8 mouse cellular contexts compared by ENCODE assay signal in the genomic region with DNA sequence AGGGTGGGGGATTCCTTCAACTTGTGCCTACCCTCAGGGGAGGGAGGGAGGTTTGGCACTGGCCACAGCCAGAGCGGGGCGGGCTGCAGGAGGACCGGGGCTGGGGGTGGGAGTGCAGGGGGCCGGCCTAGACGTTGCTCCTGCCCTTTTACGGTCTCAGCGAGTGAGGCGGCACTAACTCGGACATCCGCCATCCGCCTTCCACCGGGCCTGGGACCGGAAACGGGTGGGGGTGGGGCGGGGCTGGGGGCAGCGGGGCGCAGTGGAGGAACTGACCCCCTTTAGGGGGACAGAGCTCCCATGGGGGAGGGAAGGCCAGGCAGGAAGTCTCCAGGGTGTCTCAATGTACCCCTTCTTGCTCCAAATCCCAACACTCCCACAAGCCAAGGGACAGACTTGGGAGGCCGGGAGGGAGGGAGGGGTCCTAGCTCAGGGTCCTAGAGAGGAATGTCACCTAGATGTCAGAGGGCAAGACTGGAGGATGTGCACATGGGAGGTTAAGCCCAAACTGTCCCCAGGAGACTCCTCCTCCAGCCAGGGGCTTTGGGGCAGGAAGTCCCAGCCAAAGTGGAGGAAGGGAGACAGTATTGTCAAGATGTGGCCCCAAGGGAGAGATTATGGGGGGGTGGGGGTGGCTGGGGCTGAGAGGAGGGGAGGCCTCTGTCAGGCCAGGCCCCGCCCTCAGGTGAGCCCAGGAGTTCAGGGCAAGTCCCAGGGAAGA. TPM values are rescaled to one million over a fixed set of nuclear protein-coding genes. Genes with fewer than 3 reads are reported as not detected.
A peak's percentile ranks its signal among the peaks of the same experiment; 100 is the strongest.
DNase-seq lines count a peak whose midpoint lies in the region; ATAC-seq lines count a peak whose summit lies in the region.

No protein-coding gene starts in this region.

- peak overlapping the region; percentile 98 for H3K27ac ChIP-seq in intestine, embryonic 15.5 days
- H3K27ac ChIP-seq in liver, embryonic 16.5 days (ENCODE audit: low read length), result peak overlapping the region; percentile 98
- peak overlapping the region; percentile 34; the same call in 1 of the 2 replicates for H3K27ac ChIP-seq in neural tube, embryonic 14.5 days (ENCODE audit: low read depth, low read length)

- ATAC-seq in erythroblast, adult 5-6 weeks (replicated peaks; ENCODE audit: low FRiP score, poor library complexity, severe bottlenecking), result no peak
- ATAC-seq in intestine, embryonic 15.5 days, result peak; percentile 48
- peak; percentile 15 for ATAC-seq in liver, embryonic 16.5 days (ENCODE audit: low read depth)
- ATAC-seq in neural tube, embryonic 14.5 days (ENCODE audit: low read depth), result no peak

- DNase-seq in adrenal gland, postnatal 25 days, result peak; percentile 64
- peak; percentile 78 for DNase-seq in gastrocnemius, postnatal 25 days
- no peak for DNase-seq in ovary, postnatal 14 days (ENCODE audit: low spot score)

- peak overlapping the region; percentile 93 for H3K4me2 ChIP-seq in intestine, embryonic 15.5 days (replicated peaks)
- peak overlapping the region; percentile 100 for H3K4me2 ChIP-seq in liver, embryonic 16.5 days (ENCODE audit: low read depth, low read length)
- H3K4me2 ChIP-seq in neural tube, embryonic 14.5 days (ENCODE audit: low read depth, low read length), result peak overlapping the region; percentile 94

- H3K4me1 ChIP-seq in erythroblast, embryonic 14.5 days (ENCODE audit: control insufficient read depth), result peaks cover 89% of the 10 kb centered on the region
- peaks cover 42% of the 10 kb centered on the region for H3K4me1 ChIP-seq in intestine, embryonic 15.5 days (replicated peaks)
- peaks cover 61% of the 10 kb centered on the region for H3K4me1 ChIP-seq in liver, embryonic 16.5 days (ENCODE audit: control insufficient read depth, low read depth, low read length)
- H3K4me1 ChIP-seq in neural tube, embryonic 14.5 days (ENCODE audit: control insufficient read depth, insufficient read depth, low read length), result peaks cover 19% of the 10 kb centered on the region

- no peaks in the 10 kb centered on the region for H3K27me3 ChIP-seq in erythroblast, embryonic 14.5 days (ENCODE audit: control insufficient read depth)
- H3K27me3 ChIP-seq in intestine, embryonic 15.5 days (replicated peaks), result no peaks in the 10 kb centered on the region
- H3K27me3 ChIP-seq in liver, embryonic 16.5 days (ENCODE audit: control insufficient read depth, insufficient read depth, low read depth, low read length), result no peaks in the 10 kb centered on the region
- H3K27me3 ChIP-seq in neural tube, embryonic 14.5 days (ENCODE audit: control insufficient read depth, insufficient read depth, low read length), result no peaks in the 10 kb centered on the region

- peak overlapping the region; percentile 93 for H3K4me3 ChIP-seq in erythroblast, embryonic 14.5 days (replicated peaks)
- H3K4me3 ChIP-seq in intestine, embryonic 15.5 days (replicated peaks), result peak overlapping the region; percentile 99
- peak overlapping the region; percentile 82 for H3K4me3 ChIP-seq in liver, embryonic 16.5 days (ENCODE audit: low read depth, low read length)
- peak overlapping the region; percentile 89 for H3K4me3 ChIP-seq in neural tube, embryonic 14.5 days (ENCODE audit: low read depth, low read length)

- 1% methylated on average over 19 of the region's 19 CpGs for WGBS in intestine, embryonic 15.5 days
- 1% methylated on average over 19 of the region's 19 CpGs for WGBS in liver, embryonic 16.5 days (ENCODE audit: insufficient replicate concordance)
- 3% methylated on average over 17 of the region's 19 CpGs for WGBS in neural tube, embryonic 14.5 days

- H3K9ac ChIP-seq in intestine, embryonic 15.5 days, result peak overlapping the region; percentile 96
- peak overlapping the region; percentile 90 for H3K9ac ChIP-seq in liver, embryonic 16.5 days (ENCODE audit: low read depth, low read length)
- peak overlapping the region; percentile 41 for H3K9ac ChIP-seq in neural tube, embryonic 14.5 days (replicated peaks; ENCODE audit: low read depth, low read length)

- no peaks in the 10 kb centered on the region for H3K9me3 ChIP-seq in erythroblast, embryonic 14.5 days (ENCODE audit: control insufficient read depth, low read length)
- H3K9me3 ChIP-seq in intestine, embryonic 15.5 days, result no peaks in the 10 kb centered on the region
- H3K9me3 ChIP-seq in liver, embryonic 16.5 days (replicated peaks; ENCODE audit: control insufficient read depth, low read length), result no peaks in the 10 kb centered on the region
- no peaks in the 10 kb centered on the region for H3K9me3 ChIP-seq in neural tube, embryonic 14.5 days (ENCODE audit: control insufficient read depth, low read length)

- H3K36me3 ChIP-seq in erythroblast, embryonic 14.5 days (ENCODE audit: control insufficient read depth), result peaks cover 40% of the 10 kb centered on the region
- H3K36me3 ChIP-seq in intestine, embryonic 15.5 days, result 0 out of 2 replicates have a peak, but pooled peaks cover under 1% of the 10 kb centered on the region
- no peaks in the 10 kb centered on the region for H3K36me3 ChIP-seq in liver, embryonic 16.5 days (ENCODE audit: control insufficient read depth, insufficient read depth)
- no peaks in the 10 kb centered on the region for H3K36me3 ChIP-seq in neural tube, embryonic 14.5 days (ENCODE audit: control insufficient read depth, insufficient read depth, low read length)

RNA-seq across cellular contexts. Expression of a gene that starts 1.7 kb away (rescaled TPM):
- polyA plus RNA-seq in erythroblast, embryonic 14.5 days (2012), result 17.7 TPM in 2 replicates
- total RNA-seq in erythroblast, adult 5-6 weeks (2015; ENCODE audit: low replicate concordance), result 34.6 and 35.9 TPM in 2 replicates
- 32.5 and 56.6 TPM in 2 replicates for total RNA-seq in erythroblast, adult 5-6 weeks (2017; ENCODE audit: low replicate concordance)
- 47.4 and 61.4 TPM in 2 replicates for total RNA-seq in adrenal gland, postnatal 25 days (2021)
- total RNA-seq in gastrocnemius, postnatal 25 days (2021), result 10 to 100 TPM; 16.3 to 18.0 TPM
- 109 and 114 TPM in 2 replicates for polyA plus RNA-seq in intestine, embryonic 15.5 days (2015; fragmentation: Nextera tagmentation; extraction: Ambion mirVana)
- polyA plus RNA-seq in liver, embryonic 16.5 days (2015; fragmentation: Nextera tagmentation; extraction: Ambion mirVana), result 32.8 and 33.0 TPM in 2 replicates
- polyA plus RNA-seq in neural tube, embryonic 14.5 days (2014; fragmentation: Nextera tagmentation; extraction: Ambion mirVana), result 17.4 and 40.9 TPM in 2 replicates

RNA-seq across cellular contexts. Expression of a gene that starts 10.0 kb away (rescaled TPM):
- polyA plus RNA-seq in erythroblast, embryonic 14.5 days (2012), result not detected in 2 replicates
- not detected in 2 replicates for total RNA-seq in erythroblast, adult 5-6 weeks (2015; ENCODE audit: low replicate concordance)
- total RNA-seq in erythroblast, adult 5-6 weeks (2017; ENCODE audit: low replicate concordance), result not detected in 2 replicates
- not detected in 2 replicates for total RNA-seq in adrenal gland, postnatal 25 days (2021)
- not detected for total RNA-seq in gastrocnemius, postnatal 25 days (2021)
- polyA plus RNA-seq in intestine, embryonic 15.5 days (2015; fragmentation: Nextera tagmentation; extraction: Ambion mirVana), result 0.14 and 0.34 TPM in 2 replicates
- 0.11 TPM in 1 of 2 replicates, not detected in the other for polyA plus RNA-seq in liver, embryonic 16.5 days (2015; fragmentation: Nextera tagmentation; extraction: Ambion mirVana)
- polyA plus RNA-seq in neural tube, embryonic 14.5 days (2014; fragmentation: Nextera tagmentation; extraction: Ambion mirVana), result 0.66 and 0.75 TPM in 2 replicates

RNA-seq across cellular contexts. Expression of a gene that starts 12.5 kb away (rescaled TPM):
- polyA plus RNA-seq in erythroblast, embryonic 14.5 days (2012), result 0.29 and 0.44 TPM in 2 replicates
- total RNA-seq in erythroblast, adult 5-6 weeks (2015; ENCODE audit: low replicate concordance), result not detected in 2 replicates
- total RNA-seq in erythroblast, adult 5-6 weeks (2017; ENCODE audit: low replicate concordance), result not detected in 2 replicates
- 2.5 and 5.3 TPM in 2 replicates for total RNA-seq in adrenal gland, postnatal 25 days (2021)
- total RNA-seq in gastrocnemius, postnatal 25 days (2021), result 100 to 1,000 TPM; 943 to 950 TPM
- polyA plus RNA-seq in intestine, embryonic 15.5 days (2015; fragmentation: Nextera tagmentation; extraction: Ambion mirVana), result 11.3 and 12.5 TPM in 2 replicates
- polyA plus RNA-seq in liver, embryonic 16.5 days (2015; fragmentation: Nextera tagmentation; extraction: Ambion mirVana), result 2.9 and 4.1 TPM in 2 replicates
- polyA plus RNA-seq in neural tube, embryonic 14.5 days (2014; fragmentation: Nextera tagmentation; extraction: Ambion mirVana), result 115 and 118 TPM in 2 replicates

RNA-seq across cellular contexts. Expression of a gene that starts 40.0 kb away (rescaled TPM):
- 7.8 and 8.8 TPM in 2 replicates for polyA plus RNA-seq in erythroblast, embryonic 14.5 days (2012)
- 2.9 and 3.1 TPM in 2 replicates for total RNA-seq in erythroblast, adult 5-6 weeks (2015; ENCODE audit: low replicate concordance)
- total RNA-seq in erythroblast, adult 5-6 weeks (2017; ENCODE audit: low replicate concordance), result 2.2 and 3.8 TPM in 2 replicates
- total RNA-seq in adrenal gland, postnatal 25 days (2021), result 1.0 and 1.3 TPM in 2 replicates
- total RNA-seq in gastrocnemius, postnatal 25 days (2021), result under 1 TPM; 0.43 to 0.64 TPM
- 0.09 and 0.14 TPM in 2 replicates for polyA plus RNA-seq in intestine, embryonic 15.5 days (2015; fragmentation: Nextera tagmentation; extraction: Ambion mirVana)
- not detected in 2 replicates for polyA plus RNA-seq in liver, embryonic 16.5 days (2015; fragmentation: Nextera tagmentation; extraction: Ambion mirVana)
- not detected in 2 replicates for polyA plus RNA-seq in neural tube, embryonic 14.5 days (2014; fragmentation: Nextera tagmentation; extraction: Ambion mirVana)

RNA-seq across cellular contexts. Expression of a gene that starts 41.7 kb away (rescaled TPM):
- 2.1 and 2.3 TPM in 2 replicates for polyA plus RNA-seq in erythroblast, embryonic 14.5 days (2012)
- 6.5 and 7.7 TPM in 2 replicates for total RNA-seq in erythroblast, adult 5-6 weeks (2015; ENCODE audit: low replicate concordance)
- 2.1 and 5.6 TPM in 2 replicates for total RNA-seq in erythroblast, adult 5-6 weeks (2017; ENCODE audit: low replicate concordance)
- total RNA-seq in adrenal gland, postnatal 25 days (2021), result 26.9 and 30.6 TPM in 2 replicates
- total RNA-seq in gastrocnemius, postnatal 25 days (2021), result 10 to 100 TPM; 39.4 to 41.3 TPM
- polyA plus RNA-seq in intestine, embryonic 15.5 days (2015; fragmentation: Nextera tagmentation; extraction: Ambion mirVana), result 36.8 and 39.4 TPM in 2 replicates
- polyA plus RNA-seq in liver, embryonic 16.5 days (2015; fragmentation: Nextera tagmentation; extraction: Ambion mirVana), result 13.2 and 14.3 TPM in 2 replicates
- 36.6 and 37.6 TPM in 2 replicates for polyA plus RNA-seq in neural tube, embryonic 14.5 days (2014; fragmentation: Nextera tagmentation; extraction: Ambion mirVana)

Comparison
In these comparisons a context has a peak if more than half of its experiments do, and no peak if none do; other contexts are left out.
1. ATAC-seq: peak in intestine, embryonic 15.5 days (single experiment) and liver, embryonic 16.5 days (single experiment); none in erythroblast, adult 5-6 weeks (single experiment) and neural tube, embryonic 14.5 days (single experiment).
2. H3K27ac ChIP-seq: peak in every context shown above with its lines; median percentile 98 in intestine, embryonic 15.5 days; 98 in liver, embryonic 16.5 days; 34 in neural tube, embryonic 14.5 days.
3. H3K9ac ChIP-seq: peak in every context shown above with its lines; median percentile 96 in intestine, embryonic 15.5 days; 90 in liver, embryonic 16.5 days; 41 in neural tube, embryonic 14.5 days.
4. Peak in every context shown above with its lines, with median percentiles within 50 percentile points of each other: H3K4me3 ChIP-seq and H3K4me2 ChIP-seq.